Mouse (Mus musculus) embryonic fibroblast, embryonic 13.5 days (primary cell): ENCODE data around the gene Ndufa6.

ENCODE experiments used
- CTCF ChIP-seq: IDR thresholded peaks from 2 replicates; pipeline ENCODE4 v1.5.1; 2011; ENCODE audit warnings: mild to moderate bottlenecking, control low read depth, low read length, moderate library complexity, borderline replicate concordance; ENCODE audit not compliant: insufficient read depth
- POLR2A ChIP-seq: IDR thresholded peaks from 2 replicates; pipeline ENCODE4 v1.6.1; 2011; ENCODE audit warnings: low read depth, mild to moderate bottlenecking, control low read depth, low read length, moderate library complexity

DNA sequence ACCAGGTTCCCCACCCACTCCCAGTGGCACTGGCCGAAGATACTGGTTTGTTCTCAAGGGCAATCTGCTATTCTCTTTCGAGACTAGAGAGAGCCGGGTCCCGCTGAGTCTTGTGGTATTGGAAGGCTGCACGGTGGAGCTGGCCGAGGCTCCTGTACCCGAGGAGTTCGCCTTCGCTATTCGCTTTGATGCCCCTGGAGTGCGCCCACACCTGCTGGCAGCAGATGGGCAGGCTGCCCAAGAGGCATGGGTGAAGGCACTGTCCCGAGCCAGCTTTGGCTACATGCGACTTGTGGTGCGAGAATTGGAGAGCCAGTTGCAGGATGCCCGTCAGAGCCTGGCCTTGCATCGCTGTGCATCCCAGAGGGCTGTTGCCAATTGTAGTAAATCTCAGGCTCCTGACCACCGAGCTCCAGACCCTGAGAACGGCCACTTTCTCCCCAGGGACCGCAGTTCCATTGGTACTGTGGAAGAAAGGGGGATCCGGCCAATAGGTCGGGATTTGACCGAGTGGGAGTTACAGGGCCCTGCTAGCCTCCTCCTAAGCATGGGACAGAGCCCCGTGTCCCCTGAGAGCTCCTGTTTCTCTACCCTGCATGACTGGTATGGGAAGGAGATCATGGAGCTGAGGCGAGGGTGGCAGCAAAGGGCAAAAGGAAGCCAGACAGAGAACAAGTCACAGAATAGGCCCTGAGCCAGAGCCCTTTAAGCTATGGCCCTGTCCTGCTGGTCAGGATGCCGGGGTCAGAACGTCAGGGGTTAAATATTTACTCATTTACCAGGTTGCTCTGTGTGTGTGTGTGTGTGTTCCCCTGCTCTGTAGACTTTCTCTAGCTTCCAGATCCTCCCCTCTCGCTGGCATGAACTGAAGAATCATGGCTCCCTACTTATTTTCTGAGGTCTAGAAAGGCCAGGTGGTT, 10.5 kb downstream of the Ndufa6 start:
- TF ChIP-seq POLR2A (no peak), CTCF (no peak)
